Mouse (Mus musculus): Measurements from ENCODE around the gene Cyp3a41a. TPM values are rescaled to one million over a fixed set of nuclear protein-coding genes. Genes with fewer than 3 reads are reported as not detected.
"Not testable (repeated sequence)": the region's sequence is repeated elsewhere in the genome, so short reads cannot be mapped to it uniquely, and the experiment has no call there.

The Cyp3a41a gene
- total RNA-seq (2021), result not detected
- long read RNA-seq, experiment 1, result 0 reads
- long read RNA-seq, experiment 2, result 0 reads

DNA sequence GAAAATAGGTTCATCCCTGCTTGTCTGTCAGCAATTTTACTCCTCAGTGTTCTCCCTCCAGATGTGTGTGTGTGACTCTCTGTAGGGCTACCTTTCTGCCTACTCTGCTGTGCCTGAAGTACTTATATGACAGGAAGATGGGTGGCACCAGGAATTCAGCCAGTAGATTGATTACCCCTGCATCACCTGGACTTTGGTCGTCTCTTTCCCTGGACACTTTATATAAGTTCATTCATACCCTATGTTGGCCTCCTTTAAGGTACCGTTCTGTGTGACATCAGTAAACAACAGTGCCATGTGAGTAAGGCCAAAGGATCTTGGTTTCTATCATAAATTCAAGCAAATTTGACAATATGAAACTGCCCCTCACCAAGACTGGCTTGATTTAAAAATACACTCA lies at the start of gene Cyp3a41a:
TSS of gene Cyp3a41a (minus strand) at position 101 of the 400 bp plus-strand sequence.
- DNase-seq; intact Hi-C loops (cut with DNase I): not testable (repeated sequence)

DNA sequence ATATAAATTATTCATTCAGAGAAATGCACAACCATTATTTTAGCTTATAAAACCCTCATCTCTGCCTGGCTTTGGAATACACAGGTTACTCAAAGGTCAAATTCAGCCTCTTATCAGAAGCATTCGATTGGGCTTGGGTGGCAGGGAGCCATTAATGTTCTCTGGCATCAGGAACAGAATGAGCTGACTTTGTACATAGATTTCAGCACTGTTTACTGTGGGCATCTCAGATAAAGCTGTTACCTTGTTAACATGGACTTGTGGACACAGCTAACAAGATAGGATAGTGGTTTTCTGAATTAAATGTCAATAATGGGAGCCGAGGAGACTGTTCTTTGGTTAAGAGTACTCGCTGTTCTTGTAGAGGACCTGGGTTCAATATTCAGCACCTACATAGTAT lies 17.6 kb upstream of the Cyp3a41a start:
- DNase-seq; intact Hi-C loops (cut with DNase I): not testable (repeated sequence)

DNA sequence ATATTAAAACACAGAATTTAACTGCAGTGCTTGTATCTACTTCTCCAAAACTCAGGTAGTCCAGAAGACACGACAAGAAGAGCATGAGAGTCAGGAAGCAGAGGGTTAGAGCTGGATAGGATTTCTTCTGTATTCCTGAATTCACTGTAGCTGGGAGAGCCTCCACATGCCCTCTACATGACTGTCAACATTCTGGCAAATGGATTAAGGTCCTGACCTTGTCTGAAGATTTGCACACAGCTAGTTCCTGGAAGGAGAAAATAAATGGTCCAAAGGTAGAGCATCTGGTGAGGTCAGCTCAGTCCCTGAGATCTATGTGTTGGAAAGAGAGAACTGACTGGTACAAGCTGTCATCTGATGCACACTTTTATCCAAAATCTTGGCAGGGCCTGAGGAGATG lies 5.6 kb downstream of the Cyp3a41a start:
- DNase-seq; intact Hi-C loops (cut with DNase I): not testable (repeated sequence)

DNA sequence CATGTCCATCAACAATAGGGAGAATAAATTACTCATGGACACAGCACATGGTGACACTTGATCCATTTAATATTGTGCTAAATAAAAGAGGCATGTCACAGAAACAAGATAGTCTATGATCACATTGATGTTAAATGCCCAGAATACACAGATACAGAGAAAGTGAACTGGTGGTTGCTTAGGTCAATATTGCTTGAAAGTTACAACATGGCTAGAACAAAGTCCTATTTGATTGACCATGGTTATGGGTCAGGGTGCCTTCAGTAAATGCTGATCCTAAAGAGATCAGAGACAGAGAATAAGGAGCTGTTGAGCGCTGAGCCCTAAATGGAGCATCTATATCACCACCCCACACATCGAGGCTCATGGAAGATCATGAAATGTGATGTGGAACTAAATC lies 12.6 kb downstream of the Cyp3a41a start:
- DNase-seq; intact Hi-C loops (cut with DNase I): not testable (repeated sequence)

DNA sequence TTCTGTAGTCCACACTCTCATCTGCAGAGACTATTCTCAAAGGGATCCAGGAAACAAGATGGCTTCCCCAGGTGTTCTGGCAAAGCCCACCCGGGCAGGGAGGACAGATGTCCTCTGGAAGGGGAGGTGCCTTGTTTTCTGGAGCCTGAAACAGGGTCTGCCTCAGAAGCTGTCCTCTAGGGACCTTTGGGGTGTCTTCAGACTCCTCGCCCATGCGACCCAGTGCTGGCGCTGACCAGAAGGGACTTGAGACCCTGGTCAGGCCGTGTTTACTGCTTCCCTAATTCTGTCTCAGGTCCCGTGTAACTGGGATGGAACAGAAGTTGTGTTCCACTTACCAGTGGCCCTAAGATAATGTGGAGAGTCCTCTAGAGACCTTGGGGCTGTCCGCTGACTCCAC lies 57.9 kb downstream of the Cyp3a41a start:
- intact Hi-C loops (cut with DNase I), result no loop called here

DNA sequence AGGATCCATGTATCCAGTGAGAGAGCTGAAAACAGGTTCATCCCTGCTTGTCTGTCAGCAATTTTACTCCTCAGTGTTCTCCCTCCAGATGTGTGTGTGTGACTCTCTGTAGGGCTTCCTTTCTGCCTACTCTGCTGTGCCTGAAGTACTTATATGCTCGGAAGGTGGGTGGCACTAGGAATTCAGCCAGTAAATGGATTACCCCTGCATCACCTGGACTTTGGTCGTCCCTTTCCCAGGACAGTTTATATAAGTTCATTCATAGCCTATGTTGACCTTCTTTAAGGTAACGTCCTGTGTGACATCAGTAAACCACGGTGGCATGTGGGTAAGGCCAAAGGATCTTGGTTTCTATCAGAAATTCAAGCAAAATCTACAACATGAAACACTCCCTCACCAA lies 72.2 kb downstream of the Cyp3a41a start:
- intact Hi-C loops (cut with DNase I), result no loop called here

More for the DNA sequence above, 57.9 kb downstream of the Cyp3a41a start:
- DNase-seq, result no peak

More for the DNA sequence above, 72.2 kb downstream of the Cyp3a41a start:
- no peak for DNase-seq

Other genes starting within 250 kb of the Cyp3a41a start
- gene Cyp3a41b, start 135.4 kb downstream of the Cyp3a41a start, total RNA-seq (2021), result not detected
- gene Cyp3a44, start 85.7 kb upstream of the Cyp3a41a start, total RNA-seq (2021), result not detected
- not detected for gene Cyp3a11, start 159.8 kb upstream of the Cyp3a41a start, total RNA-seq (2021)